Mouse (Mus musculus): Measurements from ENCODE around the gene Btbd9.
A peak's percentile ranks its signal among the peaks of the same experiment; 100 is the strongest.

Btbd9 gene

DNA sequence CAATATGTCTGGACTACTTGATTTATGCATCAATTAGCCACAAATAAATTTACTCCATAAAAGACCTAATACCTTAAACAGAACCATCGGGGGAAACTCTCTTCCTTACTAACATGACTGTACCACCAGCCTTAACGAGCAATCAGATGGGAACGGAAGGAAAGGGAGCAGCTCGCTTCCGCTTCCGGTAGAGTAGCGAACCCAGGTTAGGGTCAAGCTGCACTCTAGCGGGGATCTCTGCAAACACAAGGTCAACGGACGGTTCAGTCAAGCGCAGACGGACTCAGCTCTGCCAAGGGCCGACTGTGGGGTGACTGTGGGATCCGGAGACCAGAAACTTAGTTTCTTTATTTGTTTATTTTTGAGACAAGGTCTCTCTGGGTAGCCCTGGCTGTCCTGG lies 25.9 kb upstream of the Btbd9 start:
- no peak for DNase-seq (ENCODE audit: low read depth, low spot score)

DNA sequence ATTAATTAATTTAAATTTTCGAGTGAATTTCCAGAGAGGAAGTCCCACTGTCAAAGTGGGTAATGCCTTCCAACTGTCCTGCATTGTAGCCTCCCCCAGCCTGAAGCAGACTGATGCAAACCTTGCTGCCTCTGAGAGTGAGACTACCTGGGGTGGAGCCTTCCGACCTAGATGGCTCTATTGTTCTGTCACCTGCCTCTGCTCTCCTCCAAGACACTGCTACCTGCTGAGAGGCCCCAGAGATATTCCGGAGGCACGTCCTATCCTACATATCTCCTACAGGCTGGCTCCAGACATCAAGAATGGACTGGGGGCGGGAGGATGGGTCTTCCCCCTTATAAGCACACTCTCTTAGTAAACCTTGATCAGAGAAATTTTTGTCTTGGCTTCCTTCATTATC lies 22.0 kb upstream of the Btbd9 start:
- DNase-seq (ENCODE audit: low read depth, low spot score) = no peak

DNA sequence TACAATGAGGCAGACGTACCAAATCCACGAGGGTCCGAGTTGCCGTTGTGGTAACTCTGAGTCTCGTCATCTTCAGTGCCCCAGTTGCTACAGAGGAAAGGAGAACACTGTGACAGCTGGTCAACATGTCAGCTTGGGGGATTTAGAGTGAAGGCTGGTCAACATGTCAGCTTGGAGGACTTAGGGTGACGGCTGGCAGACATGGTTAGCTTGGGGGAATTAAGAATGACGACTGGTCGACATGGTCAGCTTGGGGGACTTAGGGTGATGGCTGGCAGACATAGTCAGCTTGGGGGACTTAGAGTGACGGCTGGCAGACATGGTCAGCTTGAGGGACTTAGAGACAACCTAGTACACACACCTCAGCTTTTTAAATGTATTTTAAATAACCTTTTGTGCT lies 21.5 kb upstream of the Btbd9 start:
- DNase-seq (ENCODE audit: low read depth, low spot score) = no peak

DNA sequence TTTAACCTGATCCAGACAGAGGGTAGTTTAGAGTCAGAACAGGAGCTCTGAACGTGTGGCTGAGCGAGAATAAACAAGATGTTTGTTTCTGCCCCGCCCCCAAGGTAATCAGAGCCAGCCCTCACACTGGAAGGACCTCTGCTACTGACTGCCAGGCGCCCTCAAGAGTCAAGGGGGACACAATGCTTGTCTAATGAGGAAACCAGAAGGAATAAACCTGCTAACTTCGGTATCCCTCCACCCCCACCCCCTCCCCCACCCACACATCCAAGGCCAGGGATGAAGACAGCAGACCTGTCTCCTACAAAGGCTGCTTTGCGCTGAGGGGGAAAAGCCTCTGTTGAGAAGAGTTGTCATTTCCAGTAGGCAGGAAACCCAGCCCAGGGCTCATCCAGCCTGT lies 18.6 kb upstream of the Btbd9 start:
- no peak for DNase-seq (ENCODE audit: low read depth, low spot score)

DNA sequence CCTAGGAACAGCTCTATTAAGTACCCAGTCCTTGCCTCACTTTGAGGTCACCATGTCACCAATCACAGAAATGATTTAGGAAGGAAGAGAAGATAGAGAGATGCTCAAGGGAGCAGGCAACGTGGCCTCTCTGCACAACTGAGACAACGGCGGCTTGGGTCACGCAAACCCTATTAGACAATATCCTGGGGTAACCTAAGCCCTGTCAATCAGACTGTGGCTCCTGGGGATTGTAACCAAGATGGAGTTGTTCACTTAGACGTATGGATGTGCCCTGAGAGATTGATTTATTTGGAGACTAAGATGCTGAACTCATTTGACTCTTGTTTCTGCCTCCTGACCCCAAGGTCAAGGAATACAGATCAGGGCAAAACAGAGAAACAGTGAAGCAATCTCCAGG lies 18.1 kb upstream of the Btbd9 start:
- no peak for DNase-seq (ENCODE audit: low read depth, low spot score)

DNA sequence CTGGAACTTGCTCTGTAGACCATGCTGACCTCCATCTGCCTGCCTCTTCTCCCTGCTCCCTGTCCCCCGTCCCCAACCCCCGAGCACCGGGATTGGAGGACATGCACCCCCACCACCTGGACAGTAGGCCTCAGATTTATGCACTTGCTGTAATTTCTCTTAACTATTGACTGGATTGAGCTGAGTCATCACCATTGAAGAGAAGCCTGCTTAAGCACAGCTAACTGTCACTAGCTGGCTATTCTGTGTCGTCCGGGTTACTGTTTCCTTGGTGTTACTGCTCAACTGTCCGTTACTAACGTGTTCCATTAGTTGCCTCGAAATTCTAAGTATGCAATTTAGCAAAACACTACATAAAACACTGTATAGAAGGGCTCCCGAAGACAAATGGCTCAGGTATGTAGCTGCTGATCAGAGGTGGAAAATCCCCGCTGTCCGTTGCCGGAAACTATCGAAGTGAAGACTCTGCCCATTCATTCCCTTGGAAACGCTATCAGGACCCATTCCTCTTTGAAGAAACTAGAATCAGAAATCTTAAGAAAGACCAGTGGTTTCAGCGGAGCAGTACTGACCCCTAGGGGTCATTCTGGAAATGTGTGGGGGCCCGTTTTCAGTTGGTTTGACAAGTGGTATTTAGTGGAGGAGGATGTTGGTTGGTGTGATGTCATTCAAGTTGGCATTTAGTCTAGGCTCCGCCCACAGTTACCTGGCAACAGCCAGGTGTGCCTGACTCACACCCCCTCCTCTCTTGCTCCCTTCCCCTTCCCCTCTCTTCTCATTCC lies 14.3 kb upstream of the Btbd9 start:
- peak; percentile 69 for DNase-seq (ENCODE audit: low read depth, low spot score)

DNA sequence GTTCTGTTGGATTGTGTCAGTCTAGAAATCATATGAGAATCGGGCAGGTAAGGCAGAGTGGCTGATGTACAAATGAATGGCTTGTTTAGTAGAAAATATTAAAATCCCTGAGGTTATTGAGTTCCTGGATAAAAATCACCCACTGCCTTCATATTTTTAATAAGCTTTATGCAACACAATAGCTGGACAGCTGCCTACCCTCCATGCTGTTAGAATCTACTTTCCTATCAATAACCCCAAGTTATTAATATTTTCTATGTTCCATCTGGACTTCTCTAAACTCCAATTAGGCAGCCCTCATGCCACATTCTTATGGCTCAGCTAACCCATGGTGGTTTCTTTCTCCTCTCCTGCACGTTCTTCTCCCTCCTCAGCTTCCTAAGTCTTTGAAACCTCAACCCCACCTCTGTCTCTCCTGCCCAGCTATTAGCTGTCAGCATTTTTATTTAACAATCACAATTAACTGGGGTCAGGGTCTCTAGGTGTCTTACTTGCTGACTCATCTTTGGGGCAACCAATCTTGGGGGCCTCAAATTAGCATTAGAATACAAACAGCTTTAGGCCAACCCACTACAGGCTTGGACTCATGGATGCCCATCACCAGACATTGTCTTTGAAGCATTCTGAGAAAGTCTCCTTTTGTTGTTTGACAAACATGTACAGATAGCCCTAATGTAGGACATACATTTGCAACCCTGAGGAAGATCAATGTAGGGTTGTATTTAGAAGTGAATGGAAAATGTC lies 7.1 kb upstream of the Btbd9 start:
- DNase-seq (ENCODE audit: low read depth, low spot score) = no peak

DNA sequence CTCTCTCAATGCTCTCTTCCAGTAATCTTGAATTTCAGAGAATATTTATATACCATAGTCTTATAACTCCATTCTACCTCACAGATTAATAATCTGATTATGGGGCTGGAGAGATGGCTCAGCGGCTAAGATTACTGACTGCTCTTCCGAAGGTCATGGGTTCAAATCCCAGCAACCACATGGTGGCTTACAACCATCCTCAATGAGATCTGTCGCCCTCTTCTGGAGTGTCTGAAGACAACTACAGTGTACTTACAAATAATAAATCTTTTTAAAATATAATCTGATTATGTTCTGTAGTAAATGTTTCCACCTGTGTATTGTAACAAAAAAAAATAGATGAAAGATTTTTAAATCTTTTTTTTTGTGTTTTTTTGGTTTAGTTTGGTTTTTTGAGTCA lies 6.0 kb upstream of the Btbd9 start:
- DNase-seq (ENCODE audit: low read depth, low spot score) = no peak

DNA sequence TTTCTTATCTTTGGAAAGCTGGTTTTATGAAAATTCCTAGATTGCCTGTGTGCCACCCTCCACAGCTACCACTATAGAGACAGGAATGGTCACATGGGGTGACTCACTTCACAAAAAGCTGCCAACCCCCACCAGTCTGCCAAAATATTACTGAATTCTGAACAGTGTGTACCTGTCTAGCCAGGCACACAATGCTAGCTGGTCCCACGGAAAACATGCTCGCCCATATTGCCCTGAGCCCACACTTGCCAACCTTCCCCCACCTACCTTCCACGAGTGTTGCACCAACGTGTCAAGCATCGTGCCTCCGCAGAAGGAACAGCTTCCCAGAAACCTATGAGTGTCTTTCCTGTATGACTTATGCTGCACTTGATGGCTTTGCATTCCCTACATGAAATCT lies 4.9 kb upstream of the Btbd9 start:
- no peak for DNase-seq (ENCODE audit: low read depth, low spot score)

DNA sequence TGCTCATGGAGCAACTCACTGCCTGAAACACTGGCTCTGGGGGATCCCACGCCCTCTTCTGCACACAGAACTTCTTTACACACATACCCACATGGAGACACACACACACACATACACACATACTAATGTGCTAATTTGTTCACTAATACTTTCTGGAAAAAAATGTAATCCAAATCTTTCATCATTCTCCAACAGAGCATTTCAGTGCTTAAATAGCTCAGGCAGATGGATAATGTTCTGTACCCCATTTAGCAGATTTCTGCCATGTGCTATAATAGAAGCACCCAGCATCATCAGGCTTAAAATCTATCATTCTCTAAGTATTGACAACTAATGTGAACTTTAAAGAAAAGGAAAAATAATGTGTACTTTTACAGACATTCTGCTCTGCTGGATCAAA lies 4.5 kb upstream of the Btbd9 start:
- no peak for DNase-seq (ENCODE audit: low read depth, low spot score)

DNA sequence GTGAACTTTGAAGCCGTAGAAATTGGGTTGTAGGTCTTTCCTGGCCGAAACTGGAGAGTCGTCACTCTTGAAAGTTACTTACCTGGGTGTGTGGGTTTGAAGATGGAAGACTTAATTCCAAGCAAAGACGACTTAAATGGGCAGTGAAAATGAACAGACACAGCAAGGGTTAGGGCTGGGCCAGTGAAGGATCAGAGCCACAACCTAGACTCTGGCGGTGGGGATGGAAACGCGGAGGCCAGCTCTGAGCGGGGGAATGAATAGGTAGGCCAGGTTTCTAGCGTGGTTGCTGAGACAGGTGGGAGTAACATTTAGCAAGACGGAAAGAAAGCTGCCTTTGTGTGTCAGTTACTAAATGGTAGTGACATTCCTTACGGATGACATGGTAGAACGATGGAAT lies 658 bp upstream of the Btbd9 start:
- DNase-seq (ENCODE audit: low read depth, low spot score) = peak; percentile 48

DNA sequence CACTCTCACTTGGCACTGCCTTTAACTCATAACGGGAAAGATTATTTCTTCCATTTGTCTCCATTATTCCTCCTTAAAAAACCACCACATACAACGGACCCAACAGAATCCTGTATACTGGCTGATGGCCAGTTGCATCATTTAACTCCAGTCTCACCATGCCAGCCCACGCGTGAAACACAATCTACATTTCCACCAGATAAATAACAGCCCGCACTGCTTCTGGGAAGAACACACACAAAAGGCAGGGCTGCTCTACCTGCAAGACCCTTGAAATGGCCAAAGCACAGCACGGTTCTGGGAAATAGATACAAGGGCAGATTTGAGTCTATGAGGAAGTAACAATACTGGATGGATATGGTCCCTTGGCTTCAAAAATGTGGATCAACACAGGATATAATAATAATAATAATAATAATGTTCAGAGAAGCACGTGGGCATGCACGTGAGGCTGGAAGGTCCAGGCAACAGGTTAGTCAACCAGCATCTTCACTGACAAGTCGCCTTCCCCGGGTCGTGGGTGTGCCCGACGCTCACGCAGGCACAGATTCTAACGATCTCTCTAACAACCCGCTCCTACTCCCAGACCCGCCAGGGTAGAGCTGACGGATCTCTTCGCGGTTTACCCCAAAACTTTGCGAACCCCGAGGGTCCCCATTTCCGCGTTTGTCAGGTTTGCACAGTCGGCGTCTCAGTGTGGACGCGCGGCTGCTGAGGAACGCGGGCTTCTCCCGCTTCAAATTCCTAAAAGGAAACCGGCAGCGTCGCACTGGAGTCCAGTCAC lies 975 bp downstream of the Btbd9 start:
- peak; percentile 71 for DNase-seq (ENCODE audit: low read depth, low spot score)

DNA sequence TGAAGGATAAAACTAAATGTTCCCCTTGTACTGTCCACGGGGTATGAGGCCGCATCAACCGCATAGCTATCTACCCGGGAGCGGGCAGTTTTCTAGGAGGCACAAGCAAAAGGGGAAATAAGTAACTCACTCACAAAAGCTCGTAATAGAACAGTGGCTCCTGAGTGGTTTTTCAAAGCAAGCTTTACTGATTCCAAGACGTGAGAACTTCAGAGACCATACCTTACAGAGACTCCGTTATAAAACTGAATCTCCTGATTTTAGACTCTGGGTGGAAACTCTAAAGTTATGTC lies 1.6 kb downstream of the Btbd9 start:
- DNase-seq (ENCODE audit: low read depth, low spot score) = no peak

DNA sequence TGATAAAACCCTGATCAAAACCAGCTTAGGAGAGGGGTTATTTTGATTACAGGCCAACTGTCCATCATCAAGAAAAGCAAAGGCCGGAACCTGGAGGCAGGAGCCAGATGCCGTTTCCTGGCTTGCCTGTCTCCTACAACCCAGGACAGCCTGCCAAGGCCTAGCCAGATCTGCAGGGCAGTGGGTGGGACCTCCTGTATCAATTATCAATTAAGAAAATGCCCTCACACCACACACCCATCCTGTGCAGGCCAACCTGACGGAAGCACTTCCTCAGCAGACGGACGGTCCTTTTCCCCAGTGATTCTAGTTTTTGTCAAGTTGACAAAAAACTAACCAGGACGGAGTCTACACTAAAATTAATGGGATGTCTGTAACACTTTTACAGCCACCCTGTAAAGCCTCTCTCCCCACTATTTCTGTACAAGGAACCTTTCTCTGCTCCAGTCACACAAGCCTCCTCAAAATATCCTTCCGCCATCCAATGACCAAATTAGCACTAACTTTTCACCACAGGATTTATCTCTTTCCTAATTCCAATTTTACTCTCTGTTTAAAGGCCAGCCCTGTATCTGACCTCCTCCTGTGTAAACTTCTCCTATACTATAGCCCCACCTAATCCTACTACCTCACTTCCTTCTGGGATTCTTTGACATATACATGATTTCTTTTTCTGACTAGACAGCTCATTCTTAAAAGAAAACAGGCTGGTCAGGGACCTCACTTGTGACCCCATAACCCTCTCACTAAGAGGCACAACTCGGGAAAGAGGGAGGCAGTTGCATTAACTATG lies 2.1 kb downstream of the Btbd9 start:
- DNase-seq (ENCODE audit: low read depth, low spot score) = no peak

DNA sequence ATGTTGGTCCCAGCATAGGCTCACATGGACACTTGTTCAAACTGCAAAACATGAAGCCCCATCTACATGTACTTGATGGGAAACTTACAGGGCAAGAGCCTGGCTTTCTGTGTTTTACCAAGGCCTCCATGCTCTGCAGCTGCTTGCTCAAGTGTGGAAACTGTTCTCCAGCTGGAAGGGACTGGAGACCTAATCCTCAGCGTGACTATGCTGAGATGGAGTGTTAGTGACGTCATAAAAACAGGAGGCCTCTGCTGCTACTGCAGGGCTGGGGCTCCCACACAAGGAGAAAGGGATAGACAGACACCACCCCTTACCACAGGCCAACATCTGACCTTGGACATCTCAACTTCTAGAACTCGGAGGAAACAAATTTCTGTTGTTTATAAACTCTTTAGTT lies 5.3 kb downstream of the Btbd9 start:
- no peak for DNase-seq (ENCODE audit: low read depth, low spot score)

DNA sequence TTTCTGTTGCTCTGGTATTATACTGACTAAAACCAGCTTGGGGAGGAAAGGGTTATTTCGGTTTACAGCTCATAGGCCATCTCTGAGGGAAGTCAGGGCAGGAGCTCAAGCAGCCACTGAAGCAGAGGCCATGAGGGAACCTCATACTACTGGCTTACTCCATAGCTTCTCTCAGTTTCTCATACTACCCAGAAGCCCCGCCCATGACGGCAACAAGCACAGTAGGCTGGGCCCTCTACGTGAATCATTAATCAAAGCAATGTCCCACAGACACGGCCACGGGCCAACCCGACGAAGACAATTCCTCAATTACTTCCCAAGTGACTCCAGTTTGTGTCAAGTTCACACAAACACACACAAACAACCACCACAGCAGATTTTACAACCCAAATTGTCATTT lies 6.1 kb downstream of the Btbd9 start:
- no peak for DNase-seq (ENCODE audit: low read depth, low spot score)

DNA sequence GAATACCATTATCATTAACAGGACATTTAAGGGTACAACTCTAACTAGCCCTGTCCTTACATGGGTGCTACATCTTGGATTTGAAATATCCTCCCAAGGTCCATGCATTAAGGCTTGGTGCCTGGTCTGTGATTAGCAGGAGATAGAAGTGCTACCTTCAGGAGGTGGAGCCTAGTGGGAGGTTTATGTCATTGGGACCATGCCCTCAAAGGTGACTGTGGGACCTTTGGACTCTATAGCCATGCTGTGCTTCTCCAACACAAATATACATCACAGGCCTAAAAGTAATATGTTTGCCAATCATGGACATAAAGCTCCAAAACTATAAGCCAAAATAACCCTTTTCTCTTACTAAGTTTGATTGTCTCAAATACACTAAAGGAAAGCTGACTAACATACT lies 7.8 kb downstream of the Btbd9 start:
- DNase-seq (ENCODE audit: low read depth, low spot score) = no peak

DNA sequence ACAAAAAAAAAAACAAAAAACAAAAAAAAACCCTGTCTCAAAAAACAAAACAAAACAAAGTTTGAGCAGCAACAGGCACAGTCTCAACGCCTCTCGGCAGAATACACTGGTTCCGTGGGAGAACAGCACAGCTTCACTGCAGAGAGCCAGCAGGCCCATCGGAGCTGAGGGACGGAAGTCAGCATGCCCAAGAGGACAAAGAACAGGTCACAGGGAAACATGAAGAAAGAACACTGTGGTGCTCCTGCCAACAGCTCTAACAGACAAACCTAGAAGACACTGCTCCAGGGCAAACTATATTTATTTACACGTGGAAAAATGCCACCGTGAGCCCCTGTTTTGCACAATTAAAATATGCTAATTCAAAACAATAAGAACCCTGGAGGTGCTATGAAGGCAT lies 11.3 kb downstream of the Btbd9 start:
- no peak for DNase-seq (ENCODE audit: low read depth, low spot score)

DNA sequence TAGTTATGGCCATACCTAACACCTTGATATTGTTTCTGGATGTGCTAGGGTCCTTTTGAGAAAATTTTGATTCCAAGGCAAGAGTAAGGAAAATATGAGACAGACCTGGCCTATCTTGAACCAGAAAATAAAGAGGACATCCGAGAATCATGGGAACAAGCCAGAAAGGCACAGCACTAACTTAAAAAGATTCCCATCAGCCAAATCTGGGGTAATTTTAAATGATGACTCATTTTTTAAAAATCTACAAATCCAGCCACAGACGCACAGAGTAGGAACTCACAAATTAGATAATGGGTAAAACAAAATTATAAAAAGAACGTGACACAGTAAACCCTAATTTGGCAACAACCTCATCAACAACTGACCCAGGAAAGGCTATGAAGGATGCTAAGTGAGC lies 11.9 kb downstream of the Btbd9 start:
- DNase-seq (ENCODE audit: low read depth, low spot score) = no peak

DNA sequence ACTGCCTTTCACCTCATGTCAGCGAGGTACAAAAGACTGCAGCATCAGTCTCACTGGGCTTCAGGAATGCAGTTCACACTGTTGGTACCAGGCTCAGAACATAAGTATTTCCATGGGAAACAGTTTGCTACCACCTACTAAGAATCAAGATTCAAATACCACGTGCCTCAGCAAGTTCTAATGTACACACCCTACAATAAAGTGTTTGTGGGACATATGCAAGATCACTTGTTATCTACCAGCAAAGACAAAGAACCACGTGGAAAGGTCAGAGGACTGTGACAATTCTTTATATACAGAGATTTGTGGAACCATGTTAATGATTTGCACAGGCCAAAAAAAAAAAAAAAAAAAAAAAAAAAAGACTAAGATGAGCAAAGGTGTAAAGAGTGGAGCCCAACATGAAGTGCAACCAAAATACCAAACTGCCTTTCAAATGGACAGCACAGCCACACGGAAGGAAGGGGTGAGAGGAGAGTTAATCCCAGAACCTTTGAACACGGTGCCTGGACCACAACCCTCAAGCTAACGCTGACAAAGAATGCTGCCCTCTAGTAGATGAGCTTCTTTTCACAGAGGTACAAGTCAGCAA lies 12.7 kb downstream of the Btbd9 start:
- DNase-seq (ENCODE audit: low read depth, low spot score) = no peak

DNA sequence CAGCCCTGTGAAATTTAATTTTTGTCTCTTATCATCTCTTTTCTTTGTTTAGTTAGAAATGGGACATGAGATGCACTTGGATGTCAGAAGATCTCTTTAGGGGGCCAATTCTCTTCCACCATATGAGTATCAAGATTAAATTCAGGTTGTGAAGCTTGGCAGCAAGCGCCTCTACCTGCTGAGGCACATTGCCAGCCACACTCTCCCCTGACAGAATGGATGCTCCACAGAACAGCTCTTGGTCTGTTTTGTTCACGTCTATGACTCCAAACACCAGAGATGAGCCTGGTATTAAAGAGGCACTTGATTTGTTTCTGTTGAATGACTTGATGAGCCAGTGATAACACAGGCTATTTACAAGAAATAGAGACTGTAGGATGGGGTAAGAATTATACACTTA lies 13.5 kb downstream of the Btbd9 start:
- DNase-seq (ENCODE audit: low read depth, low spot score) = no peak

DNA sequence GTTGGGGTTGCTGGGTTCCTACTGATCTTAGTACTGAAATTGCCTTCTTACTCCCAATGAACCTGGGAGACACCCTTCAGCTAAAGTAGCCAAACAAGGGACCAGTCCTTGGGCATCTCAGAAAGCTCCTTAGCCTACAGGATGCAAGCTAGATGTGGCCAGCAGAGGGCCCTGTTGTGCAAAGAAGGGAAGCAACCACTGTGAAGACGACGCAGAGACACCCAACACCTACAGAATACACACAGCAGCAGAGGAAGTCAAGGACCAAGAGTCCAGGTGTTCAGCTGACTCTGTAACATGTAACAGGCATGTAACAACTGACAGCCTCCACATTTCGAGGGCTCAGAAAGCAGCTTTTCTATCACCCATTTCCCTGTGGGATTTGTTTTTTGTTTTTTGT lies 16.8 kb downstream of the Btbd9 start:
- DNase-seq (ENCODE audit: low read depth, low spot score) = peak; percentile 89

Measured in CD4-positive, CD25-positive, alpha-beta regulatory T cell, adult 2 months (primary cell).